Mouse (Mus musculus): Measurements from ENCODE around the gene Gm614.

GRCm38 (mm10) chrX:101256603-101257002 lies 7.2 kb downstream of the Gm614 start:
- no peak for TF ChIP-seq POLR2A (IDR thresholded peaks at IDR 0.05; ENCODE audit: extremely low read depth, insufficient read depth, low read length)
- no peak for TF ChIP-seq CTCF (IDR thresholded peaks at IDR 0.05; ENCODE audit: extremely low read depth, insufficient read depth, low read length)
